ENCODE assay signal across 1 mouse cellular context in the genomic region with DNA sequence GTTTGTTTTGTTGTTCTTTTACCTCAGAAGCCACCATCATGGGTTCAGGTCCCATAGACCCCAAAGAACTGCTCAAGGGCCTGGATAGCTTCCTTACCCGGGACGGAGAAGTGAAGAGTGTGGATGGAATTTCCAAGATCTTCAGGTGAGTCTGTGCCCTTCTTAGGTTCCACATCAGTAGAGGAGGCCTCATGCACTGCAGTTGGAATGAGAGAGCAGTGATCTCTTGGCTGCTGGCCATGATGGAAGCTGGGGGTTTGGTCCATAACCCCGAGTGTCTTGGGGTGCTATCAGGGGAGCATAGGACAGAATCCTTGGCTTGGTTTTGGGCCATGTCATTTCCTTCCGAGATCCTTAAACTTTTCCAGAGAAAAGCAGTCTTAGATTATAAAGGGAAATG.
TF ChIP-seq lines count a peak whose summit lies in the region.

No protein-coding gene starts in this region.

TF ChIP-seq in CH12.LX, 34 proteins besides CTCF, POLR2A, EP300 and RAD21:
- TF ChIP-seq E2F4 (IDR thresholded peaks at IDR 0.05; ENCODE audit: insufficient replicate concordance, low read depth, low read length) (no peak), UBTF (IDR thresholded peaks at IDR 0.05; ENCODE audit: low read depth, low read length) (no peak), RCOR1 (conservative IDR thresholded peaks at IDR 0.05; ENCODE audit: low read depth, low read length) (no peak)
